Mouse (Mus musculus): ENCODE data around the gene Ly6g6c. TPM values are rescaled to one million over a fixed set of nuclear protein-coding genes. Genes with fewer than 3 reads are reported as not detected.

The Ly6g6c gene
- polyA plus RNA-seq (2014; fragmentation: Illumina TruSeq; extraction: RNeasy Lipid Tissue Mini Kit (QIAGEN cat#74804); ENCODE audit: low read depth, low replicate concordance): 1.5 TPM

GRCm38 (mm10) chr17:35064951-35065947, at the start of gene Ly6g6c:
Gene Ly6g6c, plus strand, starts transcription at chr17:35065388.

GRCm38 (mm10) chr17:35016376-35016775, 48.8 kb upstream of the Ly6g6c start, which contains the start of gene Vwa7:
Gene Vwa7, plus strand, starts transcription at chr17:35016579.

GRCm38 (mm10) chr17:35027277-35028068, 37.7 kb upstream of the Ly6g6c start, which contains the start of gene Sapcd1:
Gene Sapcd1, minus strand, starts transcription at chr17:35028016.

GRCm38 (mm10) chr17:35046681-35047455, 18.3 kb upstream of the Ly6g6c start, which contains the start of gene Msh5:
Gene Msh5, minus strand, starts transcription at chr17:35046745.

GRCm38 (mm10) chr17:35049561-35050016, 15.6 kb upstream of the Ly6g6c start, which contains the start of gene Clic1:
Gene Clic1, plus strand, starts transcription at chr17:35049966.

GRCm38 (mm10) chr17:35058911-35059892, 6.0 kb upstream of the Ly6g6c start, which contains the start of gene Ddah2:
Gene Ddah2, plus strand, starts transcription at chr17:35059035.

GRCm38 (mm10) chr17:35066084-35066483, 896 bp downstream of the Ly6g6c start, which contains the start of gene Mpig6b:
Gene Mpig6b, minus strand, starts transcription at chr17:35066184.

GRCm38 (mm10) chr17:35076507-35077176, 11.5 kb downstream of the Ly6g6c start, which contains the start of gene Ly6g6e:
Gene Ly6g6e, plus strand, starts transcription at chr17:35076902.

GRCm38 (mm10) chr17:35077786-35078233, 12.6 kb downstream of the Ly6g6c start, which contains the start of gene Ly6g6d:
Gene Ly6g6d, minus strand, starts transcription at chr17:35078065.

GRCm38 (mm10) chr17:35085208-35085865, 20.1 kb downstream of the Ly6g6c start, which contains the start of gene Ly6g6f:
Gene Ly6g6f, minus strand, starts transcription at chr17:35085610.

GRCm38 (mm10) chr17:35088825-35089644, 23.8 kb downstream of the Ly6g6c start, which contains the start of gene Abhd16a:
Gene Abhd16a, plus strand, starts transcription at chr17:35089263.

GRCm38 (mm10) chr17:35108097-35108496, 42.9 kb downstream of the Ly6g6c start, which contains the start of gene Ly6g5c:
Gene Ly6g5c, plus strand, starts transcription at chr17:35108279.

GRCm38 (mm10) chr17:35115046-35116019, 50.1 kb downstream of the Ly6g6c start, which contains the start of gene Ly6g5b:
Gene Ly6g5b, minus strand, starts transcription at chr17:35115428.

